Mouse (Mus musculus): ENCODE measurements around the gene Foxo4. TPM values are rescaled to one million over a fixed set of nuclear protein-coding genes. Genes with fewer than 3 reads are reported as not detected.

The Foxo4 gene
- total RNA-seq, 2 experiments from 2014 or later, result 124 to 135 TPM

DNA sequence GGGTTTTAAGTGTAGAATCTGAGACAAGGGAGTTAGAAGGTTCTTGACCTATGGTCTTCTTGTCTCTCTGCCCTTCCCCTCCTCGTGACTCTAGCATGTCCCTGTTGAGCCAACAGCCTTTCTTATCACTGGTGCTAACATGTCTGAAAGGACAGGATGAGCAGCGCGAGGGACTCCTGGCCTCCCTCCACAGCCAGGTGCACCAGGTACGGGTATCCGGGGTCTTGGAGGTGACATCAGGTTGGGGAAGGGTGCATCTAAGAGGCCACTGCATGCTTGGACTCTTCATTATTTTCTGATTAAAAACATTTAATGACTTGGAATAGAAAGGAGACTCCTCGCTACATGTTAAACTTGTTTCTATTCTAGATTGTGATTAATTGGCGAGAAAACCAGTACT, 34.7 kb downstream of the Foxo4 start:
- DNase-seq (ENCODE audit: low spot score), result no peak

DNA sequence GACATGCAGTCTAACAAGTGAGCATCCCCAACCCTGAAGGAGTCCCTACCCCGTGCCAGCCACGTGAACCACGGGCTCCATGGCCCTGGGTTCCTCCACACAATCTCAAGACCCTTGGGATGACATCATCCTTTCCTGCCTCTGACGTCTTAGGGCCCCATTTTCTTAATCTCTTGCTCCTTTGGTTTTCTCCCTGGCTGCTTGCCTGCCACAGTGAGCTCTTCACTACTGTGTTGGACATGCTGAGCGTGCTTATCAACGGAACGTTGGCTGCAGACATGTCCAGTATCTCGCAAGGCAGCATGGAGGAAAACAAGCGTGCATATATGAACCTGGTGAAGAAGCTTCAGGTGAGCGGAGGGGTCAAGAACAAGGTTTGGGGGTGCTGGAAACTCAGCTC, 35.8 kb downstream of the Foxo4 start:
- no peak for DNase-seq (ENCODE audit: low spot score)

DNA sequence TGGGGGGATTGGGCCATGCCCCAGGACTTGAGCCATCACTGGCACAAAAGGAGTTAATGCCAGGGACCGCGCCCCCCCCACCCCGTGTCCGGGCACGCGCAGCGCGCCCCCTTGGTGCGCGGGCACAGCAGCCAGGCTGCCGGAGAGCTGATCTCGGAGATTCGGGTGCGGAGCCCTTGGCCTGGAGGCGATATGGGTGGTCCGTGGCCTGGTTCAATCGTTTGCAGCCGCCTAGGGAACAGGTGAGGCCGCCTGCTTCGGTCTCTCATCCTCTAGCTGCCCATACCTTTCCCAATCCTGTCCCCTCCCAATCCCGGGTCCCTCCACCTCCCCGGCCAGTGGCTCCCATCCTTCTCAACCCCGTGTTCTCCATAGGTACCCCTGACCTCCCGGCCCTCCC, 44.7 kb downstream of the Foxo4 start, which contains the start of gene Nlgn3:
Nlgn3 (plus strand) TSS at position 114 of the 400 bp plus-strand sequence.
- no peak for DNase-seq (ENCODE audit: low spot score)

DNA sequence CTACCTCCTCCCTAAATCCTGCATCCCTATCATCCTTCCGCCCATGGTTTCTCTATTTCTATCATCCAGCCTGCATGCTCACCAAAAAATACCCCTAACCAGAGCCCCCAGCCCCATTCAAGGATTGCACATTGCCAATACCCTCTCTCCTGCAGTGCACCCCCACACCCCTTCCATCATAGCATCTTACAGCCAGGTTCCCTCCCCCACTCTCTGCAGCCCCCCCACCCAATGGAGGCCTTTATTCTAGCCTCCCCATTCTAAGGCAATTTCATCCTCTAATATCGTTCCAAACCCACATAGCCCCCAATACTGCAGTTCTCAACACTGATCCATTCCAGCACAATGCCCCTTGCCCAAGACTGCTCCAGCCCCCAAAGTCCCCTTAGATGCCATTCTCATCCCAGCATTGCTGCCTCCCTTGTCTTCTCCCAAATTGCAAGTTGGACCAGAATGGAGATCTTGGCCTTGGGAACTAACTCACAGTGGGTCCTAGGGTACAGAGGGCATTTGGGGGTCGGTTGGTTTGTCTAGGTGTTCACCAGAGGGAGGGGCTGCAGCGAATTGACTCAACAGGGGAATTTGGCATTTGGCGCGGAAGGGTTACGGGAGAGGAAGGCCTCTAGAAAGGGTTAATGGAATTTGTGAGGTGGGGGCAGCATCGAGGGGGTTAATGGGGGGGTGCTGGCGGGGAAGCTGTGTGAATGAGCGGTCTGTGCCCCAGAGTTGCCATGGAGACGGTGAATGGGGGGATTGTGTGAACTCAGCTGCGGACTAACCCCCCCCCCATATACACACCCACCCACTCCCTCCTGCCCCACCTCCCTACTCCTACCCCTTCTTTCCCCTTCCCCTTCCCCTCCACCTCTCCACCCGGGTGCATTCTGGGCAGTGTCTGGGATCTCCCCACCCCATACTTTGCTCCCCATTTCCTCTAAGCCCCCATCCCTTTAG, 45.4 kb downstream of the Foxo4 start:
- no peak for DNase-seq (ENCODE audit: low spot score)

DNA sequence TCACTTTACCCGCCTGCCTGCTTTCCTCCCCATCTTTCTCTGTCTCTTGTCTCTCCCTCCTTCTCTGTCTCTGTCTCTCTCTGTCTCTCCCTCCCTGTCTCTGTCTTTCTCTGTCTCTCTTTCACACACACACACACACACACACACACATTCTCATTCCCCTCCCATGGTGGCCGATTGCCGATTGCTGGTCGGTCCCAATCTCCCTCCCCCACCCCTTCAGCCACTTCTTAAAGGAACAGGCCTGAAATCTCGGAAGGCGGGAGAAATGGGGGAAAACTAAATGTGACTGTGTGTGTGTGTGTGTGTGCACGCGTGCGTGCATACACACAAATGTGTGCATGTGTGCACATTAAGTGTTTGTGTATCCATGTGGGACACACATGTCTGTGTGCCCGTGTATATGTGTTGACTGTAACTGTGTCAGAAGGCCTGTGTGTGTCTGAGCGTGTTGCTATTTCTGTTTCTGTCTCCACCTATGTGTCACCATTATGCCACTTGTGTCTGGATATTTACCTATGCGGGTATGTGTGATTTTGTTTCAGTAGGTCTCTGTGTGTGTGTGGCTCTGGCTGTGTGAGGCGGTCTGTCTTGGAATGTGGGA, 46.2 kb downstream of the Foxo4 start:
- DNase-seq (ENCODE audit: low spot score), result no peak

DNA sequence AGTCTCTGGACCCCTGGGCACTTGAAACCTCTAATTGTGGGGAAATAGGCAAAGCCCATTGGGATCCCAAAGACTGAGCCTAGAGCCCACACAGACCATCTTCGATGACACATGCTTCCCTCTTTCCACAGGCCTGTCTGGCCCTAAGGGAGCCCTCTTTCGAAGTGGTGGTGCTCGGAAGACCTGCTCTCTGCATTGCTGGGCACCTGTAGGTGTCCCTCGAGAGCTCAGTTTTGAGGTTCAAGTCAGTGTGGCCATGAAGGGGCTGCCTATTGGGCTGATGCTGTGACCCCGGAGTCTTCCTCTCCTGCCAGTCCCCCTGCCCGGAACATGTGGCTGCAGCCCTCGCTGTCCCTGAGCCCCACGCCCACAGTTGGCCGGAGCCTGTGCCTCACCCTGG, 47.3 kb downstream of the Foxo4 start:
- no peak for DNase-seq (ENCODE audit: low spot score)

DNA sequence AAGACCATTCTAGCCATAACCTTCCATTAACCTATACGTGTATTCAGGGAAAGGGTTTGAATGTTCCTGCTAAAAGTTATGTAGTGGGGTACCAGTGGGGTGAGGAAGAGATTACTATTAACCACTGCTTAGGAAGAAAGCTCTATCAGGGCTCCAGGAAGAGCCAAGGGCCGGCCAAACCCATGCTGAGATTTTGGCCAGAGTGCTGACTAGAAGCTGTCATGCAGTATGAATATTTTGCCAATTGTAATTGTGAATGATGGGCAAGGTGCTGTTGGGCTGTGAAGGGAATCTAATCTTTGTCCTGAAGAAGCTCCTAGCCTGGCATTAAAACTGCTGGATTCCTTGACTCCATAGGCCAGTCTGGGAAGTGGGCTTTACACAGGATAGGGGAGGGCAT, 50.3 kb downstream of the Foxo4 start:
- DNase-seq (ENCODE audit: low spot score), result no peak

DNA sequence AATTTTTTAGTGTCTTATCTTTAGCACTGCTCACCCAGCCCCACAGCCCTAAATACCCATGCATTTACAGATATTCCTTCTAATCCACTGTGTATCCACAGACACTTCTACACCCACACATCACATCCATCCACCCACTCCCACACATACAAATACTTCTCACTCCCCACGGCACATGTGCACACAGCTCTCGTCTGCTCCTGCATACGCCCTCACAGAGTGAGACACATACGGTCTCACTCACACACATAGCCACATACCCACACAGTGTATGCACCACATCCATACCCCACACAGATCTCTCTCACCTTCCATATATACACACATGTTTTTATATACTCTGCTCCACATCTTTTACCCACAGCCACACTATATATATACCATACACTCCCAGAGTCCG, 55.0 kb downstream of the Foxo4 start:
- no peak for DNase-seq (ENCODE audit: low spot score)

Other genes starting within 250 kb of the Foxo4 start
- gene Tex11, start 194.9 kb upstream of the Foxo4 start, total RNA-seq (2021), result not detected
- not detected for gene Slc7a3, start 168.5 kb upstream of the Foxo4 start, total RNA-seq (2021)
- gene Snx12, start 32.0 kb upstream of the Foxo4 start, total RNA-seq (2021), result 10 to 100 TPM; 27.9 to 31.1 TPM
- gene Gm614, start 9.5 kb downstream of the Foxo4 start, total RNA-seq (2021), result not detected
- gene Il2rg, start 13.7 kb downstream of the Foxo4 start, total RNA-seq (2021), result 1 to 10 TPM; 1.1 to 1.6 TPM
- gene Gm20489, start 14.5 kb downstream of the Foxo4 start, total RNA-seq (2021), result not detected
- gene Med12, start 19.5 kb downstream of the Foxo4 start, total RNA-seq (2021), result 10 to 100 TPM; 15.8 to 16.1 TPM
- under 1 TPM; 0.07 to 0.14 TPM for gene Nlgn3, start 44.6 kb downstream of the Foxo4 start, total RNA-seq (2021)
- under 1 TPM; 0.34 to 0.83 TPM for gene Gjb1, start 121.8 kb downstream of the Foxo4 start, total RNA-seq (2021)
- gene Zmym3, start 166.3 kb downstream of the Foxo4 start, total RNA-seq (2021), result 10 to 100 TPM in 1 of 2 experiments, 1 to 10 TPM in 1; 8.9 to 11.8 TPM
- 10 to 100 TPM; 36.1 to 52.8 TPM for gene Nono, start 174.8 kb downstream of the Foxo4 start, total RNA-seq (2021)
- 100 to 1,000 TPM; 154 to 155 TPM for gene Itgb1bp2, start 194.6 kb downstream of the Foxo4 start, total RNA-seq (2021)